Mouse (Mus musculus): ENCODE data around the gene Isyna1.

Gene Isyna1

DNA sequence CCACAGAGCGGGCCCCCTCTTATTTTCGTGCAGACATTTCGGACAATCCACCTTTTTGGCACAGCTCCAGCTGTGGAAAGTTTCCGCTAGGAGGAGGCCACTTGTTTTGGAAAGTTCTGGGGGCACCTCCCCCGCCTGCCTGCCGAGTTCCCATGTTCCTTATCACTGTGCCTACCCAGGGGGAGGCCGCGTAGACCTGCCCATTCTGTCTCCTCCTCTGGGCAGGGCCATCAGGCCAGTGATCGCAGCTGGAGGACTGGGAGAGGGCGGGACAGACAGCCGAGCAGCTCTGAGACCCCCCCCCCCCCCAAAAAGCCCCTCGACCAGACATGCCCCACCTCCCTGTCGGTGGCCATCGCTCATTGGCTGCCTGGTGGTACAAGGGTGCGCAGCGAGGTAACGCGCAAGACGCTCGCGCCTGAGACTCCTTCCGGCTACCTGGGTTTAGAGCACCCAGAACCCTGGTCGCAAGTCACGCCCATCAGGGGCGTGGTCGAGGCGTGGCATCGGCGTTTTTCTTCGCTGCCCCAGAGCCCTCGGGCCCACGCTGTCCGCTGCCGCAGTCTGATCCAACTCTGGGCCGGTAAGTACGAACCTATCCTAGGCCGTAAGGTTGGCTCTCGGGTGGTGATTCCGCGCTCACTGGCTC is at the start of gene Isyna1:
Gene Isyna1 (plus strand): TSS at position 413 of the 649 bp plus-strand sequence.
- in situ Hi-C loops (cut with MboI; ENCODE audit: low pct_unique_long_range_greater_than_20kb in 1 of 2, low sequenced_read_pairs in 2 of 2, unreplicated experiment in 1 of 2) = no loop called here

DNA sequence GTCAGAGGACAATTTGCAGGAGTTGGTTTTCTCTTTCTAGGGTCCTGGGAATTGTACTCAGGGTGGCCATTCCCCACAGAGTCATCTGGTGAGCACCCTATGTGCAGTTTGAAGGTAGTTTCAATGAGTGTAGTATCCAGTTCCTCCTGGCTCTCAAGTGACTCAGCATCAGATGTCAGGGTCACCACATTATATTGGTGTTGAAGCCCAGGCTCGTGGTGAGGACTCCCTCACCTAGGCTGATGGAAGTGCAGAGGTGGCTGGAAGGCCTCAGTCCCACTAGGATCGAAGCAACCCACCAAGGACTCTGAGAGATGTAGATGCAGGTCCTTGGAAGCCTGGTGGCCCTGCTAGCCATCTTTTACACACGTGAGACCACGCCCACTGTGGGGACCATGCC is 47.8 kb upstream of the Isyna1 start:
- in situ Hi-C loops (cut with MboI; ENCODE audit: low pct_unique_long_range_greater_than_20kb in 1 of 2, low sequenced_read_pairs in 2 of 2, unreplicated experiment in 1 of 2) = no loop called here

DNA sequence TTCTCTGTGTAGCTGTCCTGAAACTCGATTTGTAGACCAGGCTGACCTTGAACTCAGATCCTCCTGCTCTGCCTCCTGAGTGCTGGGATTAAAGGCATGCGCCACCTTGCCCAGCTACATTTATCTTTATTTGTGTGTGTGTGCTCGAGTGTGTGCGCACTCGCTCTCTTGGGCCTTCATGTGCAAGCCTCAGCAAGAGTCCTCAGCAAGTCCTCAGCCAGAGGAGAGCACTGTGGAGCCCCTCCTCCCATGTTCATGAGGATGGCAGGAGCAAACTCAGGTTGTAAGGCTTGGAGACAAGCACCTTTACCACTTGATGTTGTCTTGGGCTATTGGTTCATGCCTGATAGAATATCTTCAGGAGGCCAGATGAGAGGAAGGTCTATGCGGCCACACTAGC is 46.4 kb upstream of the Isyna1 start:
- in situ Hi-C loops (cut with MboI; ENCODE audit: low pct_unique_long_range_greater_than_20kb in 1 of 2, low sequenced_read_pairs in 2 of 2, unreplicated experiment in 1 of 2) = no loop called here

DNA sequence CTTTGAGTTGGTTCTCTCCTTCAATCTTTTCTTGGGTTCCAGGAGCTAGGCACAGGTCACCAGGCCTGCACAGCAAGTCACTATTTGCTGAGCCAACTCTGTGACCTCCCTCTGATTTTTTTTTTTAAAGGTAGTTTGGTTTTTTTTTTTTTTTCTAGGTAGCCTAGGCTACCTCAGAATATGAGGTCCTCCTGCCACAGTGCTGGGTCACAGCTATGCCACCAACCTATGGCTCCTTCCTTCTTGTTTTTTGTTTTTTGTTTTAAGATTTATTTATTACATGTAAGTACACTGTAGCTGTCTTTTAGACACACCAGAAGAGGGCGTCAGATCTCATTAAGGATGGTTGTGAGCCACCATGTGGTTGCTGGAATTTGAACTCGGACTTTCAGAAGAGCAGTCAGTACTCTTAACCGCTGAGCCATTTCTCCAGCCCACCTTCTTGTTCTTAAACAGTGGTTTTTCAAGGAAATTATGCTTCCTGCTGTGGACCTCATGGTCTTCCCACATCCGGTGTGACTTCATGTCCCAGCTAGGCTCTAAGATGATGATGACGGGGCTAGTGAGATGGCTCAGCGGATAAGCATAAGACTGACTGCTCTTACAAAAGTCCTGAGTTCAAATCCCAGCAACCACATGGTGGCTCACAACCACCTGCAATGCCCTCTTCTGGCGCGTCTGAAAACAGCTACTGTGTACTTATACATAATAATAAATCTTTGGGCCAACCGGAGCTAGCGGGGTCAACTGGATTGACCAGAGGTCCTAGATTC is 44.6 kb upstream of the Isyna1 start:
- in situ Hi-C loops (cut with MboI; ENCODE audit: low pct_unique_long_range_greater_than_20kb in 1 of 2, low sequenced_read_pairs in 2 of 2, unreplicated experiment in 1 of 2) = no loop called here

DNA sequence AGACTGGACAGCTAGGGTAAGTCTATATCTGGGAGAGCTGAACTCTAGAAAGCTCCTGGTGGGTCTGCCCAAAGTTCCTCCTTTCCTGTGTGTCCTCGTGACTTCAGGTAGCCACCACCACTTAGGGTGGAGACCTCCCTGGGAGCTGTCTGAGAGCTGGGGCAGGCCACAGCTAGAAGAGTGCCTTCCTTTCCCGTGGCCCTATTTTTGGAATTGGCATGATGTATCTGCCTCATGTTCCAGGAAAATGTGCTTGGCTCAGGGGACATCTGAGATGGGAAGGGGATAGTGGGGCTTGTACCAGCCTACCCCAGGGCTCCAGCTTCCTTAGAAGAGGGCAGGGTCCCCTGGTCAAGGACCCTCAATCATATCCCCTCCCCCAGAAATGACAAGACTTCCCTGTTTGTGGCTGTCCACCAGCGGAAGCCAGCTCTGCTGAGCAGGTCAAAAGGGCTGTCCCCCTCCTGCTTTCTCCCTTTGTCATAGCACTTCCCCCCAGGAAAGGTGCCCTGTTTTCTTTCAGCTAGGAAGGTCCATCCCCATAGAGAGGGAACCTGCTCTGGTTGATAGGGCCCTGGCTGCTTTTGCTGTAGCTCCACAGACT is 42.5 kb upstream of the Isyna1 start:
- in situ Hi-C loops (cut with MboI; ENCODE audit: low pct_unique_long_range_greater_than_20kb in 1 of 2, low sequenced_read_pairs in 2 of 2, unreplicated experiment in 1 of 2) = no loop called here

DNA sequence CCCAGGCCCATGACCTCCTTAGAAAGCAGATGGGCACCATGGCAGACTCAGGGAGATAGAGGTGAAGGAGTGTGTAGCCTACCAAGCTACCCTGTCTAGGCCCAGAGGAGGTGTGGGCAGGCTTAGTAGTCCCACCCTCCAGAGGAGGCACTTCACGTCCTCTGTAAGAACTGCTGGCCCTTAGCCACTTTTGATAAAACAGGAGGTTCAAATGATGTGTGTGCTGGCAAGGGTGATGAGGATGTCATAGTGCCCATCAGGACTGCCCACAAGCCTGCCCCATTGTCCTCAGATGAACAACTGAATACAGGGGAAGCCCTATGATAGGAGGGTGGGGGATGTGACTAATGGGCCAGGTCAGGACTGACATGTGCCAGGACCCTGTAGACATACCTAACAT is 41.3 kb upstream of the Isyna1 start:
- in situ Hi-C loops (cut with MboI; ENCODE audit: low pct_unique_long_range_greater_than_20kb in 1 of 2, low sequenced_read_pairs in 2 of 2, unreplicated experiment in 1 of 2) = no loop called here

DNA sequence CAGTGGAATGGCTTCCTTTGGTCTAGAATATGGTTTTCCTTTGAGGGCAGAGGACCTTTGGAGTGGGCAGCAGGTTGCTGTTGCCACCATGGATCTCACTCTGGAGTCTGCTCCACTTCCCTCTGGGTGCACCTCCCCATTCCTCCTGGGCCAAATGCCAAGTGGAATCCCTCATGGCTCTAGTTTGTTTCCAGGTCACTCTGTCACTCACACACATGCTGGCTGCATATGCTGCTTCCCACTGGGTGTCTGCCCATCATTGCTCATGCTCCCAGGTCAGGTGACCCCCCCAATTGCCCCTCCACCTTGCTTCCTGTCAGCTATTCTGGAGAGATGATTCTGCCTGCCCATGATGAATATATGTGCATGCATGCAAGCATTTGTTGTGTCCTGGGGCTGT is 40.4 kb upstream of the Isyna1 start:
- in situ Hi-C loops (cut with MboI; ENCODE audit: low pct_unique_long_range_greater_than_20kb in 1 of 2, low sequenced_read_pairs in 2 of 2, unreplicated experiment in 1 of 2) = no loop called here

DNA sequence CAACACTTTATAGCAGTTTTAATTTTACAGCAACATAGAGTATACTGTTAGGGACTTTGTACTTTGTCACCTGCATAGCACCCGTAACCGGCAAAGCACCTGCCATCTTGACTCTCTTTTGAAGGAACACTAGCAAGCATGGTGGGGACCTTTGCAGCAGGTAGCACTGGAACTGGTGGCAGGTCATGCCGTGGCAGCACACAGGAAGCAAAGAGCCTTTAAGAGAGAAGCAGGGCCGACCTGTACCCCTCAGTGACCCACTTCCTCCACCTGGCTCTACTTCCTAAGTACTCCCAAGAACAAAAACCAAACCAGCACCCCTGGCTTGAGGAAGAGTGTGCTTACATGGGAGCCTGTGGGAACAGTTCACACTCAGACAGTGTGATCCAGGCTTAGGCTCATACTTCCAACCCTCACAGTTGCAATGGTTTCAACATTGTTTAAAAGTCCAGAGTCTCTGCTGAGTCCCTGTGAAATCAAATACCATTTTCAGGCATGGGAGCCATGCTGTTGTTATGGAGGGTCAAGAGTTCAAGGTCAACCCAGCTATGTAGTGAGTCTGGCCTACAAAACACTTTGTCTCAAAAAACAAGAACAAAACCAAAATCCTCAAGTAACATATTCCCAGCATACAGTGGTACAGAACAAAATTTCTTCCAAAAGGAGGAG is 39.0 kb upstream of the Isyna1 start:
- in situ Hi-C loops (cut with MboI; ENCODE audit: low pct_unique_long_range_greater_than_20kb in 1 of 2, low sequenced_read_pairs in 2 of 2, unreplicated experiment in 1 of 2) = no loop called here

DNA sequence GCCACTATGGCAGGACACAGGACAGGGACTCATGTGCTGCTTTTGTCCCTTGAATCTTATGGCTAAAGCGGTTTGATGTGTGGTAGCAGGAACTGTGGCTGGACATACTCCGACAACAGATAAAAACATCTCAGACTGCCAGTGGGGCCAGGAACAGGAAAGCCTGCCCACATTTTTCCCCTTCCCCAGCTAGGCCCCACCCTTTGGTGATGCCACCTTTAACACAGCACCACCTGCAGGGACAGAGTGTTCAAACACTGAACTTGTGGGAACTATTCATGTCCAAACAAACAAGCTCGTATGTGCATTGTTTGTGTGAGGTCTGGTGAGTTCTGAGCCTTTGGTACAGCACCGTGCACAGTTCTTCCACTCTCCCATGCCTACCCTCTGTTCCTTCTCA is 35.8 kb upstream of the Isyna1 start:
- in situ Hi-C loops (cut with MboI; ENCODE audit: low pct_unique_long_range_greater_than_20kb in 1 of 2, low sequenced_read_pairs in 2 of 2, unreplicated experiment in 1 of 2) = no loop called here

DNA sequence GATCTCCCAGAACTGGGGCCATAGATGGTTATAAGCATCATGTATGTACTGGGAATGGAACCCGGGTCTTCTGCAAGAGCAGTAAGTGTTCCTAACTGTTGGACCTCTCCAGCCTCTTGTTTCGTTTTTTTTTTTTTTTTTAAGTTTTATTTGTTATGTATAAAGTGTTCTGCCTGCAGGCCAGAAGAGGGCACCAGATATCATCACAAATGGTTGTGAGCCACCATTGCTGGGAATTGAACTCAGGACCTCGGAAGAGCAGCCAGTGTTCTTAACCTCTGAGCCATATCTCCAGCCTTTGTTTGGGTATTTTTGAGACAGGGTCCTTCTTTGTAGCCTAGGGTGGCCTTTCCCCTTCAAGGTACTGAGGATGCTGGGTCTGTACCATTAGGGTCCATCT is 35.2 kb upstream of the Isyna1 start:
- in situ Hi-C loops (cut with MboI; ENCODE audit: low pct_unique_long_range_greater_than_20kb in 1 of 2, low sequenced_read_pairs in 2 of 2, unreplicated experiment in 1 of 2) = no loop called here

DNA sequence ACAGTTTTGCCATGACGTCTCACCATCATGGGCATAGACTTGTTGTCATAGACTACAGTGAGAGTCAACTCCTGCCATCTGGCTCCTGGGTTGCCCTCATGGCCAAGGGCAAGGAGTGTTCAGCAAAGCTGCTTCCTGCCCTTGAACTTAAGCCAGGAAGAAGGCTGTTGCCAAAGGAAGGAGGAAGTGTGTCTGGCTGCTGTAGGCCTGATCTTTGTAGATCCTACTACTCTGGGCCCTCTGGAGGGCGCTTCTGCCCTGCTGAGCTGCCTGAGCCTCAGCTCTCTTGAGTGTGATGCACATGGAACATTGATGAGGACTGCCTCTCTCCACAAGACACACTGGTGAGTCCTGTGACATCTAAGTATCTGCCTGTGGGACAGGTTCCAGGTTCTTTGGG is 34.1 kb upstream of the Isyna1 start:
- in situ Hi-C loops (cut with MboI; ENCODE audit: low pct_unique_long_range_greater_than_20kb in 1 of 2, low sequenced_read_pairs in 2 of 2, unreplicated experiment in 1 of 2) = loop anchor here in 1 of 2 experiments (5.0 kb wide), 1 partner anchor 37 kb away; no protein-coding TSS in a partner anchor

DNA sequence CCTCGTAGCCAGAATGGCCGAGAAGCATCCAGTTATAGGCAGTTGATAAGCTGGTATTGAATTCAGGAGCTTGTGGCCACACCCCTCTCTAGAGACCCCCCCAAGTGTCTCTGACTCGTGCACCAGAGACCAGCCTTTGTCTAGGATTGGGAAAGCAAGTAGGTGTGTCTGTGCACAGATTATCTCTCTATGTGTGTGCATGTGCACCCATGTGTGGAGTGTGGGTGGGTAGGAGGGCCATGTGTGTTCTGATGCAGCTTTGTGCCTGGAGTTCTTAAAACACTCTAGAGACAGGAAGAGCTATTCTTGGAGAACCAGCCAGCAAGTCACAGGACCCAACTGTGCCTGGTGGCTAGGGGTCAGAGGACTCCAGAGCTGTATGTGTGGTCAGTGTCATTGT is 33.6 kb upstream of the Isyna1 start:
- in situ Hi-C loops (cut with MboI; ENCODE audit: low pct_unique_long_range_greater_than_20kb in 1 of 2, low sequenced_read_pairs in 2 of 2, unreplicated experiment in 1 of 2) = loop anchor here in 1 of 2 experiments (5.0 kb wide), 1 partner anchor 37 kb away; no protein-coding TSS in a partner anchor

DNA sequence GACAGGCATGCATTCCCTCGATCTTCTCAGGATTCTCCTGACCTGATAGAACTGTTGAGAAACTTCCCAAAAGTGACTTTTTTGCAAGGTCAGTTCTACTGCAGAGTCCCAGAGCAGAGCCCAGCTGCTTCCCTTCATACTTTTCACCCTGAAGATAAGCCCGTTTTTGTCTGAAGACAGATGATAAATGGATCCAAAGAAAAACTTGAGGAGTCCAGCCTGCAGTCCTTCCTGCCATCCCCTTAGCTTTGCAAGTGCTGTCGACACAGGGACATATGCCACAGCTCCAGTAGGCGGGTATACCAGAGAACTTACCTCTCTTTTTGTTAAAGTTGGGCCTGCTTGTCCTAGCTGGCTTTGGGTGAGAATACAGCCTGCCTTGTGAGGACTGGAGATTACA is 32.8 kb upstream of the Isyna1 start:
- in situ Hi-C loops (cut with MboI; ENCODE audit: low pct_unique_long_range_greater_than_20kb in 1 of 2, low sequenced_read_pairs in 2 of 2, unreplicated experiment in 1 of 2) = loop anchor here in 1 of 2 experiments (5.0 kb wide), 1 partner anchor 36 kb away; no protein-coding TSS in a partner anchor

DNA sequence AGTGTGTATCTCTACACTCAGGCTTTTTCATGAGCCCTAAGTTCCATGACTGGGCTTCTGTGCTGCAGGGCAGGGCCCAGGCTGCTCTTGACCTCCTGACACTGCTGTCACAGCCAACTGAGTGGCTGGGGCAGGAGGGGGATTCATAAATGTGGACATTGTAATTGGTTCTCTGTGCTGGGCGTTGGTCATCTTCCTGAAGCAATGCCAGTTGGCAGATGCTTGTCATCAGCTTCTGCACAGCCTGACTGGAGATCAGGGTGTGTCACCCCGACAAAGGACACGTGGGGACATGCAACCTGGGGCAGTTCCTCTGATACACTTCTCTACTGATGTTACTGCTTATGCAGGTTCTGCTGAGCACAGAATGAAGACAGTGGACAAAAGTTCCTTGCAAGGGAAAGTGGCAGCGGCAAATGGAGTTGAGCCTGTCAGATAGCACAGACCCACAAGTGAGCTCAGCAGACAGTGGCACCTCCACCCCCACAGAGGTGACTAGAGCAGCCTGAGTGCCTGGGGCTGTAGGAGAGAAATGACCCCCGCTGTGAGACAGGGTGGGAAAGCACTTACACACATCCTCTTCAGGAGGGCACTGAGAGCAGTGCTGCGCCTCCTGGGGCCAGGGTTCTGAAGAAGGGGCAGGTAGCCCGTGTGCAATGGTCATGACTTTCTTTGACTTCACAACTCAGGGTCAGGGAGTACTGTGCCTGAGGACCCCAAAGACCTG is 32.2 kb upstream of the Isyna1 start:
- in situ Hi-C loops (cut with MboI; ENCODE audit: low pct_unique_long_range_greater_than_20kb in 1 of 2, low sequenced_read_pairs in 2 of 2, unreplicated experiment in 1 of 2) = loop anchor here in 1 of 2 experiments (5.0 kb wide), 1 partner anchor 35 kb away; no protein-coding TSS in a partner anchor

DNA sequence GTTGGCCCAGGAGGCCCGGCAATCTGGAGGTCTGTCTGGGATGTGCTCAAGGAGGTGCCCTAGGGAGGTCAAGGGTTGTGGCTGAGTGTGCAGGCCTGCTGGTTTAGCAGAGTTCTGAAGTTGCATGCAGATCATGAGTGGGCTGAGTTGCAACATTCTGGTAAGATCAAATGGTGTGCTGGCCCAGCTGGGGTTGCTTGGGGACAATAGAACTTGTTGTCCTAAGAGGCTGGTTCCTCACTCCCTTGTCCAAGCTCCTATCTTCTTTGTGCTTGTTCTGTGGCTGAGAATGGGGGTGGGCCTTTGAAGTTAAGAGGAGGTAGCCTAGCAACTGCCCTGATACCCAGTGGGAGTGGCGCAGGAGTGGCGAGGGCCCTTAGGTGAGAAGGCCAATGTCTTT is 31.4 kb upstream of the Isyna1 start:
- in situ Hi-C loops (cut with MboI; ENCODE audit: low pct_unique_long_range_greater_than_20kb in 1 of 2, low sequenced_read_pairs in 2 of 2, unreplicated experiment in 1 of 2) = loop anchor here in 1 of 2 experiments (5.0 kb wide), 1 partner anchor 34 kb away; no protein-coding TSS in a partner anchor

DNA sequence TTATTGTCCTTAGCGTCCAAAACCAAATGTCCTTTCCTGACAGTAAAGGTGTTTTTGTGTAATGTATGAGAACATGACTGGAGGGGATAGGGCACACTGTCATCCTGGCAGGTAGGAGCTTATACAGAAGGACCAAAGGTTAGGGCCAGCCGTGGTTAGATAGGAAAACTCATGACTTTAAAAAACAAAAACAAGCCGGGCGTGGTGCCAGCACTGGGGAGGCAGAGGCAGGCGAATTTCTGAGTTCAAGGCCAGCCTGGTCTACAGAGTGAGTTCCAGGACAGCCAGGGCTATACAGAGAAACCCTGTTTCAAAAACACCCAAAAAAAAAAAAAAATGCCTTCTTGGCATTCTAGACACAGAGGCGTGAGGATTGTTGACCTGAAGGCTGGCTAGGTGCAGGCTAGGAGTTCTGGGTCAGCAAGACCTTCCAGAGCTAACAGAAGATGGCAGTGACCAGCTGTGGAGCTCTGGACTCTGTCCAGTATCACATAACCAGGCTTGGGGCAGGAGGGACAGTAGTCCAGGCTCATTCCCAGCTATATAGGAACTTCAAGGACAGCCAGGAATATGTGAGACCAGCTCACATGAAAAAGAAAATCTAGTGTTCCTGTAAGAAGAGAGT is 30.3 kb upstream of the Isyna1 start:
- in situ Hi-C loops (cut with MboI; ENCODE audit: low pct_unique_long_range_greater_than_20kb in 1 of 2, low sequenced_read_pairs in 2 of 2, unreplicated experiment in 1 of 2) = loop anchor here in 1 of 2 experiments (5.0 kb wide), 1 partner anchor 33 kb away; no protein-coding TSS in a partner anchor

DNA sequence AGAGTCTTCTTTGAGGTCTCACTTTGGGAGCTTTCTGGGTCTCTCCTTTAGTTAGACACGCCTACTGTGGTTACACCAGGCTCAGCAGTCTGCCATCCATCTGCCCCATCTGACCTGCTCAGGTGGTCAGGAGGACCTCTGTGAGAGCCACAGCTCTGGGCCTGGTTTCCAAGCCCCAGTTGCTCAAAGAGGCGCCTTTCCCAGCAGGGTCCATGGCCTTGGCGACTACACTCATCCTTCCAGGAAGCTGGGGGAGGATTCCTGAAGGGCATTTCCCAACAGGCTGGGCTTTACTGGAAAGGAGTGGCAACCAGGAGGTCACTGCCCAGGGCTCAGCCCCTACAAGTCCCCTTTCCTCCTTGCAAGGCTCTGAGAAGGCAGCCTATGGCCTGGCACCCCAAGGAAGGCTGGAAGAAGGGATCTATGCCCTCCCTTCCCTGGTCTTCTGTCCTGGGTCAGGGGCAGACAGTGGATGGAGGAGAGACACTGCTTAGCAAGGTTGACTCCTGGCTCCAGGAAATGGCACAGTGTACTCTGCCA is 29.4 kb upstream of the Isyna1 start:
- in situ Hi-C loops (cut with MboI; ENCODE audit: low pct_unique_long_range_greater_than_20kb in 1 of 2, low sequenced_read_pairs in 2 of 2, unreplicated experiment in 1 of 2) = loop anchor here in 1 of 2 experiments (5.0 kb wide), 1 partner anchor 33 kb away; no protein-coding TSS in a partner anchor

Data from mouse embryonic stem cell (cell line).